Mouse (Mus musculus): Measurements from ENCODE around the gene Ttc34. TPM values are rescaled to one million over a fixed set of nuclear protein-coding genes. Genes with fewer than 3 reads are reported as not detected.

Ttc34 gene
- total RNA-seq, 4 experiments from 2014 or later, result not detected

- no peak for DNase-seq (ENCODE audit: low spot score in 2 of 2)
Observed at GRCm38 (mm10) chr4:154856882-154857281, 19.6 kb downstream of the Ttc34 start.

- peak in 1 of 2 experiments; percentile 1 for DNase-seq (ENCODE audit: low spot score in 2 of 2)
Observed at GRCm38 (mm10) chr4:154857366-154858240, 20.3 kb downstream of the Ttc34 start.

DNA sequence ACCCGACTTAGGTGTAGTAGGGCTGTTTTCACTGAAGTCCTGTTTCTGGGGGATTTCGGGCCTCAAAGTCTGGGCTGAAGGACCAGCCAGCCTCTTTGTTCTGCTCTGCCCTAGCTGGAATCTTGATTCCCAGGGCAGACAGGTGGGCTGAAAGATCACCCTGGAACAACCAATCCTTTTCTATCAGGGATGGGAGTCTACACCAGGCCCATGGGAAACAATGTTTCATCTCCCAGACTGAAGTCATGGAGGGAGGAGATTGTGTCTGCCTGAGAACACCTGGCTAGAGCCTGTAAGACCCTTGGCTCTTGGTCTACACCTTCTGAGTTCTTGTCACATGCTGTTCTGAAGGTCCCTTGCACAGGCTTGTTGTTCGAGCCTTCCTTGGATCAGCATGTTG lies 21.3 kb downstream of the Ttc34 start:
- no peak for DNase-seq (ENCODE audit: low spot score in 2 of 2)

GRCm38 (mm10) chr4:154861967-154862366 lies 24.7 kb downstream of the Ttc34 start:
- DNase-seq (ENCODE audit: low spot score in 2 of 2), result no peak

- DNase-seq (ENCODE audit: low spot score in 2 of 2), result peak in 1 of 2 experiments; percentile 0
Observed at GRCm38 (mm10) chr4:154863436-154863935, 26.2 kb downstream of the Ttc34 start.

- peak; percentile 69 to 81 for DNase-seq (ENCODE audit: low spot score in 2 of 2)
Observed at GRCm38 (mm10) chr4:154864271-154864771, 27.1 kb downstream of the Ttc34 start.

- DNase-seq (ENCODE audit: low spot score in 2 of 2), result peak in 1 of 2 experiments; percentile 1
Observed at GRCm38 (mm10) chr4:154864961-154865760, 27.9 kb downstream of the Ttc34 start.

DNA sequence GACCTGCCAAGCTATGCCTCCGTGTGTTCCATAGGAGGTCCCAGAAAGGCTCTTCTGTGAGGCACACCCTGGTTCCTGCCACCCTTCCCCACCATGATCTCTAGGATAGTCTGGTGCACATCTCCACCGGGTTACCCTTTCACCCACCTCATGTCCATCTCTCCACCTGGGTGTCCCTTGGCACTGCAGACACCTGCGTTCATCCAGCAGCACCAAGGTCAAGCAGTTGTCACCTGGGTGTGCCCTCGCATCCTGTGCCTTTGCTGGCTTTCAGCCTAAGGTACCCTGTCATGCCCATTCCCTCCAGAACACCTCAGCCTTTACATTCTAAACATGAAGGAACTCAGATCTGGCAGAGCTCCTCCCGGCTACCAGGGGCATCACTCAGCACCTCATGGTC lies 29.1 kb downstream of the Ttc34 start:
- DNase-seq (ENCODE audit: low spot score in 2 of 2), result no peak

- DNase-seq (ENCODE audit: low spot score in 2 of 2), result no peak
Observed at GRCm38 (mm10) chr4:154867257-154867656, 30.0 kb downstream of the Ttc34 start.

GRCm38 (mm10) chr4:154869440-154869839 lies 32.2 kb downstream of the Ttc34 start, which contains the start of gene Mmel1:
TSS of gene Mmel1 (plus strand) at chr4:154869585.
- no peak for DNase-seq (ENCODE audit: low spot score in 2 of 2)

DNA sequence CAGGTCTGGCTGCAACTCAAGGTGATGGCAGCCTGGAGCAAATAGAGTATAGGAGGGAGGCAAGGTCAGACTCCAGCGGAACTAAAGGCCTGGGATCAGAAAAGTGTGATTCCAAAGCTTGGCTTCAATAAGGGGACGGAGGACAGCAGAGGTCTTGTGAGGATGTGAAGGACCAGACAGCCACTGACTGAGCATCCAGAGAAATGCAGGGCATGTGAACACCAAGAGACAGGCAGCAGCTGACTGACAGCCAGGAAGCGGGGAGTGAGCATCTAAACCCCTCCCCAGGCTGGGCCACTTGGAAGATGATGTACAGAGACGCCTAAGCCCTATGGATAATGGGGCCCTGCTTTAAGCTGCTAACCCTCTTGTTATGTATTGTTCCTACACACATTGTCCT lies 33.5 kb downstream of the Ttc34 start:
- no peak for DNase-seq (ENCODE audit: low spot score in 2 of 2)

- no peak for DNase-seq (ENCODE audit: low spot score in 2 of 2)
Observed at GRCm38 (mm10) chr4:154871757-154872251, 34.5 kb downstream of the Ttc34 start.

GRCm38 (mm10) chr4:154873186-154873585 lies 35.9 kb downstream of the Ttc34 start:
- DNase-seq (ENCODE audit: low spot score in 2 of 2), result no peak

- DNase-seq (ENCODE audit: low spot score in 2 of 2), result peak; percentile 74 to 78
Observed at GRCm38 (mm10) chr4:154877864-154878548, 40.7 kb downstream of the Ttc34 start.

DNA sequence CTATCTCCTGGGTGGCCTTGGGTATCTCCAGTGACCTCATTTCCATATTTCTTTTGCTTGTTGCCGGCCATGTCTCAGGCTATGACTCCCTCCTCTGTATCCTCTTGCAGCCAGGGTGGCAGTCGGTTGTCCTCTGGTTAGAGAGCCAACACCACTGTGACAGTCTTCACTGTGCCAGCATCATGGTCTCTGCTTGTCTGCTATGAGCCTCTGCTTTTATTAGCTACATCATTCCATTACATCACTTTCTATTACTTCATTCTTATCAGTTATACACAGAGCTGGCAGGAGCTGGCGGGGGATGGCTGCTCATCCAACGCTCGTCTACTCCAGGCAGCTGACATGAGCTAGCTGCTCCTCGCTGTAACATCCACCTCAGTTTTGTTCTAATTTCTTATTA lies 43.5 kb downstream of the Ttc34 start:
- DNase-seq (ENCODE audit: low spot score in 2 of 2), result no peak

- DNase-seq (ENCODE audit: low spot score in 2 of 2), result no peak
Observed at GRCm38 (mm10) chr4:154882014-154882659, 44.9 kb downstream of the Ttc34 start.

DNA sequence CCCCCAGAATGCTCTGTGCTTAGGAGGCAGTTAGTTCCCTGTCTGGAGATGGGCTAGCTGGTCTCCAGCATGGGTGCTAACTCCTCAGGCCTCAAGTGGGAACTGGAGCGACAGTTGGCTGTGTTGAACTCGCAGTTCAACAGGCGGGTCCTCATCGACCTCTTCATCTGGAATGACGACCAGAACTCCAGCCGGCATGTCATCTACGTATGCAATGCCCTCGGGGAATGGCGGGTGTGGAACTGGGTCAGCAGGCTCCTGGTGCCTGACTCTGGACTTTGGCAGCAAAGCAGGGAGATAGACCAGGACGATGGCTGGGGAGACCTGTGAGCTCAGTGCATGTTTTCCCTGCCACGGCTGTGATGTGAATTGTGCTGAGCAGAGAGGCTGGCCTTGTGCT lies 48.2 kb downstream of the Ttc34 start:
- DNase-seq (ENCODE audit: low spot score in 2 of 2), result no peak

DNA sequence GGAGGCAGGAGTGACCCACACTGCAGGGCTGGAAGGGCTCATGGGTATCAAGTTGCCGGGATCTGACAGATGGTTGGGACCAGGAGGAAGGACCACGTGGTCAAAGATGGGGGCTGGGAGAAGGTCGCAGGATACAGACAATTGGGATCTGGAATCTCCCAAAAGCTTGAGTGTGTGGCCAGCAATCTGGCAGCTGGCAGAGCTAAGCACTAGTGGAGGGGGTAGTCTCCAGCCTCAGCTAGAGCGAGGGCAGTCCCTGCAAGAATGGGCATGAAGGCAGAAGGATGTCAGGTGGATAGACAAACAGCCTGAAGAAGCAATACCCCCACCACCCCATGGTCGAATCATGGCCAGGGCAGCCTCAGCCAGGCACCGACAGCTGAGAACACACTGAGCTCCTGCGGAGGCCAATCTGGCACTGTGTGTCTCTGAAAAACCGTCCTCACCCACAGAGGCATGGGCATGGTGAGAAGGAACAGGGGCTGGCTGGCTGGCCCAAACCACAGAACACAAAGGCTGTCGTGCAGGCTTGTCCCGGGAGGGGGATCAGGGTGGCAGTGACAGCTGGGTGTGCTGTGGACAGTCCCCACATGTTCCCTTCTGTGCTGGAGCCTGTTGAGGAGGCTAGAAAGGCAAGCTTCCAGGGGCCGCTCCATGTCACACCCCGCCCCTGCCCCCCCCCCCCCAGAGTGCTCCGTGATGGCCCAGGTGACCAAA lies 49.8 kb downstream of the Ttc34 start:
- DNase-seq (ENCODE audit: low spot score in 2 of 2), result no peak

DNA sequence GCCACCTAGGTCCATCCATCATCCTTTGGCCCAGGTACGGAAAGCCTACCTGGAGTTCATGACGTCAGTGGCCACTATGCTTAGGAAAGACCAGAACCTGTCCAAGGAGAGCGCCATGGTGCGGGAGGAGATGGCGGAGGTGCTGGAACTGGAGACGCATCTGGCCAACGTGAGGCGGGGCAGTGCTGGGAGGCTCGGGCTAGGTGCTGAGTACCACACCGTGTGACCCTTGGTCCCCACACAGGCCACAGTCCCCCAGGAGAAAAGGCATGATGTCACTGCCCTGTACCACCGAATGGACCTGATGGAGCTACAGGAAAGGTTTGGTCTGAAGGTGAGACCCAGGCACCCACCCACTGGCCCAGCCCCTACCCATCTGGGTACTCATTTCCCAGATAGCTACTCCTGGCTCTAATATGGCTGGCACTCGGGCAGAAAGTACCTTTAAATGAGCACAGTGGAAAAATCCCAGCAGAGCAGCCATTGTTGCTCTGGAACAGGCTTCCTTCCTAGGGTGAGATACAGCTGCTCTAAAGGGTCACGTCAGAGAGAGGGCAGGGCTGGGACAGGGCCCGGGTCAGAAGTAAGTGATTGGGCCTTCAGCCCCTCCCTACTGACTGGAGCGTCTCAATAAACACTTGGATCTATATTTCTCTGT lies 50.5 kb downstream of the Ttc34 start:
- DNase-seq (ENCODE audit: low spot score in 2 of 2), result no peak

Data from gastrocnemius, adult 8-10 months (tissue).